Mouse (Mus musculus): Measurements from ENCODE around the gene Ddost. TPM values are rescaled to one million over a fixed set of nuclear protein-coding genes. Genes with fewer than 3 reads are reported as not detected.
A peak's percentile ranks its signal among the peaks of the same experiment; 100 is the strongest.

Gene Ddost
- polyA plus RNA-seq, 1 experiment from 2014 or later, result 289 TPM

DNA sequence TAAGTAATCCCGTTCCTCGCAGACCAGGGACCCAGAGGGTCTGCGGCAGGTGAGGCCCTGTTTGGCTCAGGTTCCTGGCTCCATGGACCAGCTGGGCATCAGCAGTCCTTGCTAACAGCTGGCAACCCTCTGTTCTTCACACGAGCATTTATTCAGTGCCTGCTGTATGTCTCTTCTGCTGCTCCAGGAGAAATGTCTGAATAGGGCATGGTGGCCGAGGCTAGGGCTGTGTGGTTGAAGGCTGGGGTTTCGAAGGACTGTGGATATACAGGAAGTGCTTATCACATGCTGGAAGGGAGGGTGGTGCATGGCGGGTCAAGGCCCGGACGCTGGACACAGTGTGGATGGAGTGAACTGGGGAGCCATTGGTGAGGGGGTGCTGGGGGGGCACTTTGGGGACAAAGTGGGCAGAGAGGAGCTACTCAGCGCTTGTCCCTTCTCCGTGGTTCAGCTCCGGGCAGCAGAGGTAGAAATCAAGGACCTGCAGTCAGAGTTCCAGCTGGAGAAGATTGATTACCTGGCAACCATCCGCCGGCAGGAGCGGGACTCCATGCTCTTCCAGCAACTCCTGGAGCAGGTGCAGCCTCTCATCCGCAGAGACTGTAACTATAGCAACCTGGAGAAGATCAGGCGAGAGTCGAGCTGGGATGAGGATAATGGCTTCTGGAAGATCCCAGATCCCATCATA lies 11.1 kb upstream of the Ddost start:
- Histone ChIP-seq H3K27ac (no peak overlapping the region), H3K4me1 (replicated peaks; ENCODE audit: insufficient read depth, low read length) (no peaks in the 10 kb centered on the region), H3K27me3 (ENCODE audit: insufficient read depth, low read length) (no peaks in the 10 kb centered on the region), H3K4me2 (ENCODE audit: low read length) (no peak overlapping the region), H3K9me3 (replicated peaks; ENCODE audit: low read length) (no peaks in the 10 kb centered on the region), H3K36me3 (ENCODE audit: insufficient read depth, low read length) (no peaks in the 10 kb centered on the region), H3K4me3 (replicated peaks; ENCODE audit: low read depth, low read length) (no peak overlapping the region), H3K9ac (ENCODE audit: low read depth, low read length) (no peak overlapping the region)
- WGBS, result 69% methylated on average over 18 of the region's 18 CpGs
- ATAC-seq (replicated peaks; ENCODE audit: low FRiP score, low read depth), result no peak
- DNase-seq (ENCODE audit: low spot score), result no peak
- no peak for TF ChIP-seq CTCF (IDR thresholded peaks at IDR 0.05; ENCODE audit: low read depth)

DNA sequence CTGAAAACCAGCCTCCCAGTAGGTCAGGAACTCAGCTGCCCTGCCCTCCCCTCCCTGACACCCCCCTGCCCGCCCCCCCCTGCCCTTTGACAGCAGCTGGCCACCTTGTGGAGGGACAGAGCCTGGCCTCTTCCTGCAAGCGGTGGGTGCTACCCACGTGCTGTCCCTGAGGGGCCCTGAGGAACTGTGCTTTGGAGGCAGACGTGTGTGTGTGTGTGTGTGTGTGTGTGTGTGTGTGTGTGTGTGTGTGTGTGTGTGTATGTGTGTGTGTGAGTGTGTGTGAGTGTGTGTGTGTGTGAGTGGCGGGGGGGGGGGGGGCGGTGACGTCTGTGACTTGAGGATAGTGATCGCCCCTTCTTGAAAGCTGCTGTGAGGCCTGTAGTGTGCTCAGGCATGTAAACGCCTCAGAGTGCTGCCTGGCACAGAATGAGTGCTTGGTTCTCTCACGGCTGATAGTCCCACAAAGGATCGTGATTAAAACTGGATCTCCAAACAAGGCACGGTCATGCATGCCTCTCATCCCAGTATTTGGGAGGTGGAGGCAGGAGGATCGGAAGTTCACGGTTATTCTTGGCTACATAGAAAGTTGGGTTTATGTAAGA lies 10.5 kb upstream of the Ddost start:
- Histone ChIP-seq H3K4me2 (ENCODE audit: low read length) (no peak overlapping the region), H3K27ac (no peak overlapping the region), H3K9ac (ENCODE audit: low read depth, low read length) (no peak overlapping the region), H3K36me3 (ENCODE audit: insufficient read depth, low read length) (no peaks in the 10 kb centered on the region), H3K27me3 (ENCODE audit: insufficient read depth, low read length) (no peaks in the 10 kb centered on the region), H3K4me3 (replicated peaks; ENCODE audit: low read depth, low read length) (no peak overlapping the region), H3K9me3 (replicated peaks; ENCODE audit: low read length) (no peaks in the 10 kb centered on the region), H3K4me1 (replicated peaks; ENCODE audit: insufficient read depth, low read length) (no peaks in the 10 kb centered on the region)
- TF ChIP-seq CTCF (IDR thresholded peaks at IDR 0.05; ENCODE audit: low read depth), result no peak
- WGBS, result 80% methylated on average over 11 of the region's 14 CpGs
- ATAC-seq (replicated peaks; ENCODE audit: low FRiP score, low read depth) (no peak), DNase-seq (ENCODE audit: low spot score) (no peak)

DNA sequence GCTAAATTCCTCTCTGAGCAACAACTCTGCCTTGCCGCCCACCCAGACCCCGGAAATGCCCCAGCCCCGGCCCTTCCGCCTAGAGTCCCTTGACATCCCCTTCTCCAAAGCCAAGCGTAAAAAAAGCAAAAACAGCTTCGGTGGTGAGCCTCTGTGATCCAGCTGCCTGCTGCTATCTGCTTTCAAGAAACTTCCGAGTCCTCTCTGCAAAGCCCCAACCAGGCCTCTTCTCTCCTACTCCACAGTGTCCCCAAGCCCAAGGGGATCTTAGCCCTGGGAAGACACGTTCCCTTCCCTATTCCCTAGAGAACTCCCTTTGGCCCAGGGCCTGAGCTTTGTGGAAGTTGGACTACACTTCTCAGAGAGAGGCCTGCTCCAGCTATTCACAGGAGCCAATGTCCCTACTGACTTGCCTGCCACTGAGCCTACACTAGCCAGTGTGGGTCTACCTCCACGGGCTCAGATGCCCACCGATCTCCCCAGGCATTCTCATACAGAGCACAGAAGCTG lies 3.2 kb upstream of the Ddost start:
- no peaks in the 10 kb centered on the region for H3K36me3 ChIP-seq (ENCODE audit: insufficient read depth, low read length)
- no peak overlapping the region for H3K4me3 ChIP-seq (replicated peaks; ENCODE audit: low read depth, low read length)
- H3K4me2 ChIP-seq (ENCODE audit: low read length), result no peak overlapping the region
- DNase-seq (ENCODE audit: low spot score) (no peak), ATAC-seq (replicated peaks; ENCODE audit: low FRiP score, low read depth) (no peak)
- TF ChIP-seq CTCF (IDR thresholded peaks at IDR 0.05; ENCODE audit: low read depth), result no peak
- whole genome bisulfite sequencing, result 89% methylated on average over 10 of the region's 10 CpGs
- peaks cover 12% of the 10 kb centered on the region for H3K4me1 ChIP-seq (replicated peaks; ENCODE audit: insufficient read depth, low read length)
- no peak overlapping the region for H3K27ac ChIP-seq
- no peak overlapping the region for H3K9ac ChIP-seq (ENCODE audit: low read depth, low read length)
- no peaks in the 10 kb centered on the region for H3K27me3 ChIP-seq (ENCODE audit: insufficient read depth, low read length)
- H3K9me3 ChIP-seq (replicated peaks; ENCODE audit: low read length), result no peaks in the 10 kb centered on the region

GRCm38 (mm10) chr4:138303011-138303410 lies 1.5 kb upstream of the Ddost start:
- Histone ChIP-seq H3K4me3 (replicated peaks; ENCODE audit: low read depth, low read length) (no peak overlapping the region), H3K4me1 (replicated peaks; ENCODE audit: insufficient read depth, low read length) (peaks cover 12% of the 10 kb centered on the region), H3K27me3 (ENCODE audit: insufficient read depth, low read length) (no peaks in the 10 kb centered on the region), H3K36me3 (ENCODE audit: insufficient read depth, low read length) (0 out of 2 replicates have a peak, but pooled peaks cover 9% of the 10 kb centered on the region), H3K4me2 (ENCODE audit: low read length) (no peak overlapping the region), H3K9ac (ENCODE audit: low read depth, low read length) (no peak overlapping the region), H3K27ac (no peak overlapping the region), H3K9me3 (replicated peaks; ENCODE audit: low read length) (no peaks in the 10 kb centered on the region)
- no peak for ATAC-seq (replicated peaks; ENCODE audit: low FRiP score, low read depth)
- 86% methylated on average over 3 of the region's 3 CpGs for WGBS
- no peak for DNase-seq (ENCODE audit: low spot score)
- TF ChIP-seq CTCF (IDR thresholded peaks at IDR 0.05; ENCODE audit: low read depth), result no peak

- no peak for TF ChIP-seq CTCF (IDR thresholded peaks at IDR 0.05; ENCODE audit: low read depth)
- DNase-seq (ENCODE audit: low spot score) (no peak), ATAC-seq (replicated peaks; ENCODE audit: low FRiP score, low read depth) (no peak)
- no peaks in the 10 kb centered on the region for H3K27me3 ChIP-seq (ENCODE audit: insufficient read depth, low read length)
- 11% methylated on average over 18 of the region's 18 CpGs for whole genome bisulfite sequencing
- peak overlapping the region; percentile 51 for H3K9ac ChIP-seq (ENCODE audit: low read depth, low read length)
- H3K4me3 ChIP-seq (replicated peaks; ENCODE audit: low read depth, low read length), result peak overlapping the region; percentile 97
- H3K9me3 ChIP-seq (replicated peaks; ENCODE audit: low read length), result no peaks in the 10 kb centered on the region
- peak overlapping the region; percentile 9; the same call in 1 of the 2 replicates for H3K27ac ChIP-seq
- peaks cover 12% of the 10 kb centered on the region for H3K4me1 ChIP-seq (replicated peaks; ENCODE audit: insufficient read depth, low read length)
- peak overlapping the region; percentile 60 for H3K4me2 ChIP-seq (ENCODE audit: low read length)
- H3K36me3 ChIP-seq (ENCODE audit: insufficient read depth, low read length), result 0 out of 2 replicates have a peak, but pooled peaks cover 9% of the 10 kb centered on the region
Observed at GRCm38 (mm10) chr4:138303742-138304141, 788 bp upstream of the Ddost start.

DNA sequence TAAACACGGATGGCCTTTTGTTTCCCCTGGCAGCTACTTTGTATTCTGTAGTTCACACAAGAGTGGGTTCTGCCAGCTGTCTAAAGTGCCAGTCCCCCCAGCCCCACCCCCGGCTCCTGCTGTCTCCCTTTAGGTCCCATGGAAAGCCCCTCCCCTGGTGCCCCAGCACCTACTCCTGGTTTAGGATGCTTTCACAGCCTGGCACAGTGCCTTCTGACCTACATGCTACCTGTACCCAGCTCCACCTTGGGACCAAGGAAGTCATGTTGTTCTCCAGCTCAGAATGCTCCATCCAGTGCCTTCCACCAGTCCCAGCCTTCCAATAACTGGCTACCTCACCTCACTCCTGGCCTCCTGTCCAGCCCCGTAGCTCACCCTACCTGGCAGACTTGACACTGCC lies 2.5 kb downstream of the Ddost start:
- peaks cover 28% of the 10 kb centered on the region for H3K36me3 ChIP-seq (ENCODE audit: insufficient read depth, low read length)
- H3K9ac ChIP-seq (ENCODE audit: low read depth, low read length), result no peak overlapping the region
- H3K9me3 ChIP-seq (replicated peaks; ENCODE audit: low read length), result no peaks in the 10 kb centered on the region
- no peak for TF ChIP-seq CTCF (IDR thresholded peaks at IDR 0.05; ENCODE audit: low read depth)
- DNase-seq (ENCODE audit: low spot score) (no peak), ATAC-seq (replicated peaks; ENCODE audit: low FRiP score, low read depth) (no peak)
- H3K4me2 ChIP-seq (ENCODE audit: low read length), result no peak overlapping the region
- H3K27me3 ChIP-seq (ENCODE audit: insufficient read depth, low read length), result no peaks in the 10 kb centered on the region
- peaks cover 12% of the 10 kb centered on the region for H3K4me1 ChIP-seq (replicated peaks; ENCODE audit: insufficient read depth, low read length)
- H3K27ac ChIP-seq, result no peak overlapping the region
- no peak overlapping the region for H3K4me3 ChIP-seq (replicated peaks; ENCODE audit: low read depth, low read length)
- 88% methylated on average over 3 of the region's 3 CpGs for WGBS
